Mouse (Mus musculus) lung, postnatal 25 days (tissue): ENCODE results near the gene Mdga2.

Experiments
- DNase-seq: peaks from one replicate; pipeline ENCODE4 v3.0.0; 2022; ENCODE audit warnings: low spot score

Gene Mdga2

GRCm38 (mm10) chr12:66702781-66703180, 519.6 kb downstream of the Mdga2 start:
- no peak for DNase-seq

- no peak for DNase-seq
Observed at GRCm38 (mm10) chr12:66679558-66679957, 542.8 kb downstream of the Mdga2 start.

- no peak for DNase-seq
Observed at GRCm38 (mm10) chr12:66648605-66649552, 573.5 kb downstream of the Mdga2 start.

- DNase-seq, result no peak
Observed at GRCm38 (mm10) chr12:66640408-66640807, 581.9 kb downstream of the Mdga2 start.

GRCm38 (mm10) chr12:66619944-66620343, 602.4 kb downstream of the Mdga2 start:
- no peak for DNase-seq

- no peak for DNase-seq
Observed at GRCm38 (mm10) chr12:66591617-66592230, 630.6 kb downstream of the Mdga2 start.

GRCm38 (mm10) chr12:66565396-66565795, 657.0 kb downstream of the Mdga2 start:
- no peak for DNase-seq

GRCm38 (mm10) chr12:66556846-66557245, 665.5 kb downstream of the Mdga2 start:
- DNase-seq, result no peak

GRCm38 (mm10) chr12:66556178-66556820, 666.0 kb downstream of the Mdga2 start:
- DNase-seq, result no peak

- DNase-seq, result no peak
Observed at GRCm38 (mm10) chr12:66524973-66525372, 697.4 kb downstream of the Mdga2 start.

- DNase-seq, result no peak
Observed at GRCm38 (mm10) chr12:66499258-66499657, 723.1 kb downstream of the Mdga2 start.

GRCm38 (mm10) chr12:66470868-66471267, 751.5 kb downstream of the Mdga2 start:
- no peak for DNase-seq

GRCm38 (mm10) chr12:66470243-66470863, 752.0 kb downstream of the Mdga2 start:
- no peak for DNase-seq

- no peak for DNase-seq
Observed at GRCm38 (mm10) chr12:66465516-66465915, 756.8 kb downstream of the Mdga2 start.

GRCm38 (mm10) chr12:66443340-66443739, 779.0 kb downstream of the Mdga2 start:
- no peak for DNase-seq
